Mouse (Mus musculus): ENCODE measurements around the gene Pfn3. TPM values are rescaled to one million over a fixed set of nuclear protein-coding genes. Genes with fewer than 3 reads are reported as not detected.

Gene Pfn3
- total and polyA plus RNA-seq, 3 experiments = not detected

DNA sequence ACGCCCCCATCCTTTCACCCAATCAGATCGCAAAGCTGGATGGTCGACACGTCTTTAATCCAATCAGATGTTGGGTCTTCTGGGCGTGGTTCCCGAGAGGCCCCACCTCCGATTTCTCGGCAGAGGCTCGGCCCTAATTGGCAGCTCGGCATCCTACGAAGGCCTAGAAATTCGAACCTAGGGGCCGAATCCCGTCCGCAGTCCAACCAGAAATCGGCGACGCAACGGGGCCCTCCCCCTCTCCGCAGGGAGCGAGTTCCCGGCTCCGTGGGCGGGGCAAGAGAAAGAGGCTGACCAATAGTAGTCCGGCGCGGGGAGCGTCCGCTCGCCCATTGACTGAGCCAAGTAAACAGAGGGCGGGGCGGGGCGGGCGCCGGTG, 29.9 kb upstream of the Pfn3 start, which contains the start of gene Grk6:
TSS of gene Grk6 (plus strand) at position 136 of the 379 bp plus-strand sequence.
- no peak for TF ChIP-seq MEF2A (IDR thresholded peaks at IDR 0.05; ENCODE audit: extremely low read depth, insufficient replicate concordance, low read depth, low read length, poor library complexity, severe bottlenecking)
- 0 out of 2 replicates have a peak, but pooled peaks have one; percentile 28 for TF ChIP-seq USF1 (IDR thresholded peaks at IDR 0.05; ENCODE audit: low read depth, low read length)
- TF ChIP-seq CHD2 (IDR thresholded peaks at IDR 0.05; ENCODE audit: low read length) = peak; percentile 86
- no peak for TF ChIP-seq BHLHE40 (IDR thresholded peaks at IDR 0.05; ENCODE audit: borderline replicate concordance, low read depth, low read length)
- no peak for TF ChIP-seq ETS1 (IDR thresholded peaks at IDR 0.05; ENCODE audit: low read depth, low read length)
- 0 out of 2 replicates have a peak, but pooled peaks have one; percentile 28 for TF ChIP-seq MAZ (IDR thresholded peaks at IDR 0.05; ENCODE audit: low read depth, low read length)
- TF ChIP-seq RAD21 (IDR thresholded peaks at IDR 0.05; ENCODE audit: low read depth, low read length) = no peak
- Histone ChIP-seq H3K4me1 (ENCODE audit: control insufficient read depth in 1 of 2, insufficient read depth in 2 of 2, low read length in 2 of 2) (peaks cover 7 to 31% of the 10 kb centered on the region in 2 experiments), H3K36me3 (ENCODE audit: control insufficient read depth in 1 of 2, insufficient read depth in 2 of 2, low read length in 2 of 2) (peaks cover 0 to 18% of the 10 kb centered on the region in 2 experiments; a peak in 2 of 4 replicates)

GRCm38 (mm10) chr13:55444286-55444936, 29.4 kb upstream of the Pfn3 start:
- peak; percentile 91 for DNase-seq (ENCODE audit: low read depth, low spot score)
- Histone ChIP-seq H3K4me1 (ENCODE audit: control insufficient read depth in 1 of 2, insufficient read depth in 2 of 2, low read length in 2 of 2) (peaks cover 7 to 31% of the 10 kb centered on the region in 2 experiments), H3K27me3 (ENCODE audit: control insufficient read depth in 1 of 2, insufficient read depth in 2 of 2, low read length in 2 of 2) (no peaks in the 10 kb centered on the region), H3K9me3 (replicated peaks; ENCODE audit: insufficient read depth, low read length) (no peaks in the 10 kb centered on the region), H3K27ac (ENCODE audit: control insufficient read depth, low read depth, low read length) (peak overlapping the region; percentile 84), H3K4me3 (ENCODE audit: control insufficient read depth in 1 of 2, insufficient read depth in 1 of 2, low read depth in 2 of 2, low read length in 2 of 2) (peak overlapping the region; percentile 55 to 68), H3K36me3 (ENCODE audit: control insufficient read depth in 1 of 2, insufficient read depth in 2 of 2, low read length in 2 of 2) (peaks cover 0 to 18% of the 10 kb centered on the region in 2 experiments; a peak in 2 of 4 replicates), H3K79me2 (ENCODE audit: control insufficient read depth, insufficient read depth, low read length, poor library complexity) (peaks cover 32% of the 10 kb centered on the region), H3K9ac (ENCODE audit: control insufficient read depth, low read depth, low read length, poor library complexity, severe bottlenecking) (peak overlapping the region; percentile 64)
- TF ChIP-seq GATA1 (IDR thresholded peaks at IDR 0.05; ENCODE audit: low read depth, low read length) (no peak), TBP (IDR thresholded peaks at IDR 0.05; ENCODE audit: low read depth, low read length) (peak; percentile 71), NELFE (IDR thresholded peaks at IDR 0.05; ENCODE audit: low read depth, low read length) (peak; percentile 49), RCOR1 (IDR thresholded peaks at IDR 0.05; ENCODE audit: low read depth, low read length) (no peak), POLR2A (IDR thresholded peaks at IDR 0.05; ENCODE audit: control insufficient read depth in 1 of 2, insufficient read depth in 1 of 2, low read depth in 1 of 2, low read length in 2 of 2, poor library complexity in 1 of 2) (peak; percentile 32 to 66; a peak in 2 of 4 replicates), HCFC1 (IDR thresholded peaks at IDR 0.05; ENCODE audit: low read depth, low read length) (peak; percentile 18), MYB (IDR thresholded peaks at IDR 0.05; ENCODE audit: low read depth, low read length) (no peak), USF2 (IDR thresholded peaks at IDR 0.05; ENCODE audit: borderline replicate concordance in 1 of 2, insufficient read depth in 1 of 2, low read depth in 1 of 2, low read length in 2 of 2) (no peak), UBTF (IDR thresholded peaks at IDR 0.05; ENCODE audit: borderline replicate concordance, insufficient read depth, low read depth, low read length) (no peak), MAFK (IDR thresholded peaks at IDR 0.05; ENCODE audit: borderline replicate concordance, low read depth, low read length) (no peak), ZC3H11A (IDR thresholded peaks at IDR 0.05; ENCODE audit: low read depth, low read length) (no peak), CHD2 (IDR thresholded peaks at IDR 0.05; ENCODE audit: low read length) (no peak), MXI1 (IDR thresholded peaks at IDR 0.05; ENCODE audit: low read depth, low read length) (peak; percentile 80), SMC3 (IDR thresholded peaks at IDR 0.05; ENCODE audit: low read depth, low read length) (no peak), MEF2A (IDR thresholded peaks at IDR 0.05; ENCODE audit: extremely low read depth, insufficient replicate concordance, low read depth, low read length, poor library complexity, severe bottlenecking) (no peak), KAT2A (conservative IDR thresholded peaks at IDR 0.05; ENCODE audit: low read depth, low read length) (no peak), ZMIZ1 (IDR thresholded peaks at IDR 0.05; ENCODE audit: low read depth, low read length) (no peak), POLR2AphosphoS2 (IDR thresholded peaks at IDR 0.05; ENCODE audit: low read length) (peak; percentile 16; the same call in 1 of the 2 replicates), BHLHE40 (IDR thresholded peaks at IDR 0.05; ENCODE audit: borderline replicate concordance, low read depth, low read length) (no peak), MYC (IDR thresholded peaks at IDR 0.05; ENCODE audit: low read depth, low read length) (no peak), ZNF384 (IDR thresholded peaks at IDR 0.05; ENCODE audit: low read depth, low read length) (no peak), EP300 (IDR thresholded peaks at IDR 0.05; ENCODE audit: low read depth in 1 of 2, low read length in 2 of 2) (no peak), MAZ (IDR thresholded peaks at IDR 0.05; ENCODE audit: low read depth, low read length) (no peak), E2F4 (IDR thresholded peaks at IDR 0.05; ENCODE audit: borderline replicate concordance, low read depth, low read length) (no peak), ELF1 (IDR thresholded peaks at IDR 0.05; ENCODE audit: low read depth, low read length) (peak; percentile 59; the same call in 1 of the 2 replicates), MAX (IDR thresholded peaks at IDR 0.05; ENCODE audit: low read length) (peak; percentile 44)

More for the DNA sequence above, 29.9 kb upstream of the Pfn3 start, which contains the start of gene Grk6:
- DNase-seq (ENCODE audit: low read depth, low spot score) = peak; percentile 99
- Histone ChIP-seq H3K79me2 (ENCODE audit: control insufficient read depth, insufficient read depth, low read length, poor library complexity) (peaks cover 32% of the 10 kb centered on the region), H3K27ac (ENCODE audit: control insufficient read depth, low read depth, low read length) (peak within 1 kb of the TSS; percentile 85), H3K9me3 (replicated peaks; ENCODE audit: insufficient read depth, low read length) (no peaks in the 10 kb centered on the region), H3K27me3 (ENCODE audit: control insufficient read depth in 1 of 2, insufficient read depth in 2 of 2, low read length in 2 of 2) (no peaks in the 10 kb centered on the region), H3K9ac (ENCODE audit: control insufficient read depth, low read depth, low read length, poor library complexity, severe bottlenecking) (peak within 1 kb of the TSS; percentile 94), H3K4me3 (ENCODE audit: control insufficient read depth in 1 of 2, insufficient read depth in 1 of 2, low read depth in 2 of 2, low read length in 2 of 2) (peak within 1 kb of the TSS; percentile 80 to 83)

All from MEL (cell line).